Mouse (Mus musculus): ENCODE results near the gene Pttg1ip. TPM values are rescaled to one million over a fixed set of nuclear protein-coding genes. Genes with fewer than 3 reads are reported as not detected.
A peak's percentile ranks its signal among the peaks of the same experiment; 100 is the strongest.

The Pttg1ip gene
- polyA plus RNA-seq (2015; fragmentation: Nextera tagmentation; extraction: Ambion mirVana): 145 and 158 TPM in 2 replicates

DNA sequence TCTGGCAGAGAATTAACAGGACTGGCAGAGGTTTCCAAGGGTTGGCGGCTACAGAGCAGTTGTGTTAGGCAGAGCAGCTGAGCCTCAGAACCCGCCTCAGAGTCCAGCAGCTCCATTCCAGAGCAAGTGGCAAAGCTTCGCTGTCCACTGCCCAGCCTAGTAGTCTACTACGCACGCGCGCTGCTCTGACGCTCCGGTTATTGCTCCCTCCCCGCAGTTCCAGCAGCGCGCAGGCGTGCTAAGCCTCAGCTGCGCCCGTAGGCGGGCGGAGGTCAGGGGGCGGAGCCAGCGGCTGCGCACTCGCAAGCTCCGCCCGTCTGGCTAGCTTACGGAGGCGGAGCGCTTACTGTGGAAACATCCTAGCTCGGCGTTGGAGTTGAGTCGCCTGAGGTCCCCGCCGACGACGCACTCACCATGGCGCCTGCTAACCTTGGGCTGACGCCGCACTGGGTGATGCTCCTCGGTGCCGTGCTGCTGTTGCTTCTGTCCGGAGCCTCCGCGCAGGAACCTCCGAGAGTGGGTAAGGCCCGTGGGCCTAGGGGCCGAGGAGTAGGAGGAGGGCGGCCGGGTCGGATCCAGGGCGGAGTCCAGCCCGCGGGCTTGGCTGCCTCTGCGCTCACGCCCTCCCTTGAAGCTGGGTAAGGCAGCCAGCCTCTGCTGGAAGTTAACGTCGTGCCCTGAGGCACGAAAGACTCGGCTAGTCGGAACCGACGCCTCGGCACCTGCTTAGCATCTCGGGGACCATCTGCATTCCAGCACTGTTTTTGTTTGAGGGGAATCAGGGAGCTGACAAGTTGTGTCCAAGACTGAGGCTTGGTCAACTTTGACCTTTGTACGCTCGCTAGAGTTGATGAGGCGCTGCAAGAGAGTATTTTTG lies at the start of gene Pttg1ip:
TSS of gene Pttg1ip (plus strand) at position 313 of the 877 bp plus-strand sequence.
- peak; percentile 94 for ATAC-seq (ENCODE audit: insufficient number of reproducible peaks, low FRiP score, low TSS enrichment, low read depth)
- Histone ChIP-seq H3K4me3 (peak within 1 kb of the TSS; percentile 85), H3K27me3 (no peaks in the 10 kb centered on the region), H3K9ac (peak within 1 kb of the TSS; percentile 83), H3K9me3 (no peaks in the 10 kb centered on the region), H3K27ac (peak within 1 kb of the TSS; percentile 96), H3K4me2 (peak within 1 kb of the TSS; percentile 81), H3K4me1 (peaks cover 27% of the 10 kb centered on the region), H3K36me3 (peaks cover 8% of the 10 kb centered on the region; the same call in 1 of the 2 replicates)
- WGBS: under 1% methylated on average over 64 of the region's 64 CpGs

DNA sequence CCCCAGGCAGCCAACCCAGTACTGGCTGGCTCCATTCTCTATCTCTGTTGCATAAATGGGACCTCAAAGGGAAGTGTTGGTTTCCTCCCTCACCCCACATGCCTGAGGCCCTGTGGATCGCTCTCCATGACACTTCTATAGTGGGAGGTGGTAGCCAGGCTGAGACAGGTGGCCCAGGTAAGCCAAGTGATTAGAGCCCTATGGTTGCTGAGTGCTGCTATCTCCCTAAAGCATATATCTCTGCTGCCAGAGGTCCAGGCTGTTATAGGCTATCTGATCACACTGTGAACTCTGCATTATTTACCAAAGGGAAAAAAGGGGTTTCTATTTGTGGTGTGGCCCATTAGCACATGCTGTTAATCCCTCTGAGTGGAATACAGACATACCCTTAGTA lies 49.5 kb upstream of the Pttg1ip start:
- 79% methylated on average over 1 of the region's 1 CpGs for WGBS
- no peak for ATAC-seq (ENCODE audit: insufficient number of reproducible peaks, low FRiP score, low TSS enrichment, low read depth)
- H3K4me2 ChIP-seq: no peak overlapping the region

DNA sequence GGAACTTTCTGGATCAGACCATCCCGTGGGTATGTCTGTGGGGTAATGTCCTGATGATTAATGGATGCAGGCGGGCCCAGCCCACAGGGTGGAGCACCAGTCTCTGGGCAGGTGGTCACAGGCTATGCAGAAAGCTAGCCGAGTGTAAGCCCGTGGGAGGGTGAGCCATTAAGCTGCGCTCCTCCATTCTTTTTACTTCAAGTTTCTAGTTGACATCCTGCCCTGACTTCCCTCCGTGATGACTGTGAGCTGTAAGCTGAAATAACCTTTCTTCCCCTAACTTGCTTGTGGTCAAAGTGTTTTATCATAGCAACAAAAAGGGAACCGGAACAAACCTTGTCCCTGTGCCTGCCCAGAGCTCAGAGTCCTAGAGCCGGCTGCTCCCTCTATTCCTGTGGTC lies 44.8 kb upstream of the Pttg1ip start:
- Histone ChIP-seq H3K27me3 (no peaks in the 10 kb centered on the region), H3K4me2 (no peak overlapping the region), H3K36me3 (no peaks in the 10 kb centered on the region), H3K27ac (no peak overlapping the region), H3K4me1 (no peaks in the 10 kb centered on the region), H3K9me3 (no peaks in the 10 kb centered on the region), H3K9ac (no peak overlapping the region), H3K4me3 (no peak overlapping the region)
- no peak for ATAC-seq (ENCODE audit: insufficient number of reproducible peaks, low FRiP score, low TSS enrichment, low read depth)
- WGBS: 67% methylated on average over 8 of the region's 8 CpGs

More for the DNA sequence above, 49.5 kb upstream of the Pttg1ip start:
- H3K4me3 ChIP-seq: no peak overlapping the region
- H3K4me1 ChIP-seq: no peaks in the 10 kb centered on the region
- H3K36me3 ChIP-seq: no peaks in the 10 kb centered on the region
- H3K9me3 ChIP-seq: no peaks in the 10 kb centered on the region
- H3K27me3 ChIP-seq: no peaks in the 10 kb centered on the region
- H3K27ac ChIP-seq: no peak overlapping the region
- H3K9ac ChIP-seq: no peak overlapping the region

DNA sequence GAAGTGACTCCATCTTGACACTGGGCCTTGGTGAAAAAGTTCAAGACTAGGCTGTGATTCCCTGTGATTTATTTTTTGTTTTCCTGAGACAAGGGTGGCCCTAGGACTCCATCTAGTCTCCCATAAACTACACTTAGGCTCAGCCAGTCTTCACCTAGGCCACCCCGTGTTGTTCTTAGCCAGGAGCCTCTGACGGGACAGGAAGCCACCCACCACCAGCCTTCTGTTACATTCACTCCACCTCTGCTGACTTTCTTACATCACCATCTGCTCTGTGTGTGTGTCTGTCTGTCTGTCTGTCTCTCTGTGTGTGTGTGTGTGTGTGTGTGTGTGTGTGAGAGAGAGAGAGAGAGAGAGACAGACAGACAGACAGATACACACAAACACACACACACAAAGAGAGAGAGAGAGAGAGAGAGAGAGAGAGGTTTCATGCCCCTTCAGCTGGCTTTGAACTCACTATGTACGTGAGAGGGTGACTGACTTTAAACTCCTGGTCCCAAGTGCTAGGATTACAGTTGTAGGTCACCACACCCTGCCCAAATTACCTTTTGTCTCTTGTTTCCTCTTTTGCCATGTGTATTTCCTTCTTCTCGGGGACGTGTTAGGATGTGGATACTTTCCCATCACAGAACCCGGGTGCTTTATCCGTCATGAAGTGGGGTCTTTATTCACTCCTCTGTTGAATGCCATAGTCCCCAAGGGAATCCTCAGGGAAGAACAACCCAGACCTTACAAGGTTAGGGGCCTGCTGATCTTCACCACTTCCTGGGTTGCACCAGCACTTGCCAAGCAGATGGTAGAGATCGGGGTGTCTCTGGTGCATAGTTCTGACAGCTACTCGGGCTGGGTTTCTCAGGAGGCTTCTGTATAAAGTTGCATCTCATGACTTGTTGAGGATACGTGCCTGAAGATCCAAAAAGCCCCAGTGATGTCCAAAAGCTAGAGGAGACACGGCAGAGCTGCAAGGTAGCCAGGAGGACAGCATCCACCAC lies 44.0 kb upstream of the Pttg1ip start:
- 83% methylated on average over 11 of the region's 11 CpGs for WGBS
- no peak for ATAC-seq (ENCODE audit: insufficient number of reproducible peaks, low FRiP score, low TSS enrichment, low read depth)
- Histone ChIP-seq H3K36me3 (no peaks in the 10 kb centered on the region), H3K27ac (no peak overlapping the region), H3K9ac (no peak overlapping the region), H3K9me3 (no peaks in the 10 kb centered on the region), H3K4me1 (no peaks in the 10 kb centered on the region), H3K4me3 (no peak overlapping the region), H3K4me2 (no peak overlapping the region), H3K27me3 (no peaks in the 10 kb centered on the region)

DNA sequence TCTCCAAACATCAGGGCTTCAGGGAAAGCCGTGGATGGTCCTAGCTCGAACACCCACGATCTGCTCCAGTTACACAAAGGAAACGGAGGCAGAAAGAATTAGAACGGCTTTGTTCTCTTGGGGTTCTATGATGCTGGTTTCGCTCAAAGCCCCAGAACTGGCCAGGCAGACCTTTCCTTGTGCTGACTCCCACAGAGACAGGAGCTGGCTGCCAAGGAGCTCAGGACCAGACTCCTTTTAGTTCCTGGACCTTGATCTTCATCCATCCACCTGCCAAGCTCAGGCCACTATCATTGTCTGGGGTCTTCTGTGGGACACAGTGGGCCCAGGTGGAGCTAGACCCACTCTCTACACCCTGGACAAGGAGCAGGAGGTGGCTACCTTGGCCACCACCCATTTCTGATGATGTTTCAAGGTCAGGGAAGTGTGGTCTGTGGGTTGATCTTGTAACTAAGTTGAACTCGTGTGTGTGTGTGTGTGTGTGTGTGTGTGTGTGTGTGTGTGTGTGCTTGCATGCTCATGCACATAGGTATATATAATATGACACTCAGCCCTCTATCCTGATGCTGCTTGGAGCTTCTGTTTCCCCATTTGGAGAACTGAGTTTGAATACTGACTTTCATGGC lies 42.1 kb upstream of the Pttg1ip start:
- H3K4me2 ChIP-seq: no peak overlapping the region
- no peaks in the 10 kb centered on the region for H3K27me3 ChIP-seq
- H3K4me3 ChIP-seq: no peak overlapping the region
- ATAC-seq (ENCODE audit: insufficient number of reproducible peaks, low FRiP score, low TSS enrichment, low read depth): no peak
- no peaks in the 10 kb centered on the region for H3K4me1 ChIP-seq
- H3K36me3 ChIP-seq: no peaks in the 10 kb centered on the region
- H3K27ac ChIP-seq: no peak overlapping the region
- H3K9ac ChIP-seq: no peak overlapping the region
- WGBS: 83% methylated on average over 7 of the region's 7 CpGs
- H3K9me3 ChIP-seq: no peaks in the 10 kb centered on the region

DNA sequence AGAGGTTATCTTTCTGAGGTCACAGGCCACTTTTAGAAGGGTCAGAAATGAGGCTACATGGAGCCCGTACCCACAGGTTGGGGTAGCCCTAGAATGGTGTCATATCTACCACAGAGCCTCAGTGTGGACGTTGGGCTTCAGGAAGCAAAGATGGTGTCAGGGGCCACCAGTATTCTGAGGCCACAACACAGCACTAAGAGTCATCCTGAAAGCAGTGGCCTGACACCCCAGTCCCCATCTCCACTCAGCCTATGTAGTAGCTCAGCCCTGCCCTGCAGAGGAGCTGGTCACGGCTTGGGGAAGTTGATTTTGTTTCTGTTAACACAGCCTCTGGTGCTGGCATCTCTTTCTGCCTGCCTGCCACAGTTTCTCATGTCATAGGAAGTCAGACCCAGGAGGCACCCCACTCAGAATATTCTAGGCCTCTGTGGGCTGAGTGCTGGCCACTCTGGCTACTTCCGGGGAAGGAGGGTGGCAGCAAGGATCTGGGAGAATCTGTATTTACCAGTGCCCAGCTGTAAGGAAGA lies 40.9 kb upstream of the Pttg1ip start:
- ATAC-seq (ENCODE audit: insufficient number of reproducible peaks, low FRiP score, low TSS enrichment, low read depth): no peak
- WGBS: 77% methylated on average over 4 of the region's 4 CpGs
- H3K4me1 ChIP-seq: no peaks in the 10 kb centered on the region
- H3K9me3 ChIP-seq: no peaks in the 10 kb centered on the region
- no peaks in the 10 kb centered on the region for H3K27me3 ChIP-seq
- H3K27ac ChIP-seq: no peak overlapping the region
- no peak overlapping the region for H3K4me3 ChIP-seq
- H3K4me2 ChIP-seq: no peak overlapping the region
- no peak overlapping the region for H3K9ac ChIP-seq
- no peaks in the 10 kb centered on the region for H3K36me3 ChIP-seq

DNA sequence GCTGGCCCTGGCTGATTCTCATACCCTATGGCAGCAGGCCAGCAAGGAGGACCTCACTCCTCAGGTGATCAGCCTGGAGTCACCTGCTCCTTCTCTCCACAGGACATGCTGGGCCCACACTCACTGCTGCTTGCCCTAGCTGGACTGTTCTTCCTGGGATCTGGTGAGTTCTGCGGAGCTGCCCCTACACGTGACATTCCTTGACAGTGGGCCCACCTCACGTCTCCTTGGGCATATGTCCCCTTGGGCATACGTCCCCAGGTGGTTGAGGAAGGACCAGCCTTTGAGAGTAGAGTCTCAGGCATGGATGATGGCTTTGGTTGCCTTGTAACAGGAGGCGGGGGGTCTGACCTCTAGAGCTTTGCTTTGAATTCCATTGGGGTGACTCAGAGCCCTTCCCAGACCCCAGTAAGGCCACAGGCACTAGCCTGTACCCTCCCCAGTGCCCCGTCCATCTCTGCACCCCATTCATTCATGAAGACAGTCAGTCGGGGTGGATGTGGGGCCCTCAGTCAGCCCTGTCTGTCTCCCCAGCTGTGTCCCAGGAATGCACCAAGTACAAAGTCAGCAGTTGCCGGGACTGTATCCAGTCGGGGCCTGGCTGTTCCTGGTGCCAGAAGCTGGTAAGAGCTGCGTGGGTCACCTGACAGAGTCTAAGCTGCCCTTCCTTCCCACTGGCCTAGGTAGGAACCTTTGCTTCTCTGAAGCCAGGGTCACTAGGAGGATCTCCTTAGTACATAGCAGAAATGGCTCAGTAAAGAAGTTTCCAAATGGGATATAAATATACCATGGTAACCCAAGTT lies 39.5 kb upstream of the Pttg1ip start:
- Histone ChIP-seq H3K4me3 (no peak overlapping the region), H3K36me3 (no peaks in the 10 kb centered on the region), H3K27me3 (no peaks in the 10 kb centered on the region), H3K4me1 (no peaks in the 10 kb centered on the region), H3K4me2 (no peak overlapping the region), H3K9me3 (no peaks in the 10 kb centered on the region), H3K9ac (no peak overlapping the region), H3K27ac (no peak overlapping the region)
- 73% methylated on average over 10 of the region's 10 CpGs for WGBS
- ATAC-seq (ENCODE audit: insufficient number of reproducible peaks, low FRiP score, low TSS enrichment, low read depth): no peak

DNA sequence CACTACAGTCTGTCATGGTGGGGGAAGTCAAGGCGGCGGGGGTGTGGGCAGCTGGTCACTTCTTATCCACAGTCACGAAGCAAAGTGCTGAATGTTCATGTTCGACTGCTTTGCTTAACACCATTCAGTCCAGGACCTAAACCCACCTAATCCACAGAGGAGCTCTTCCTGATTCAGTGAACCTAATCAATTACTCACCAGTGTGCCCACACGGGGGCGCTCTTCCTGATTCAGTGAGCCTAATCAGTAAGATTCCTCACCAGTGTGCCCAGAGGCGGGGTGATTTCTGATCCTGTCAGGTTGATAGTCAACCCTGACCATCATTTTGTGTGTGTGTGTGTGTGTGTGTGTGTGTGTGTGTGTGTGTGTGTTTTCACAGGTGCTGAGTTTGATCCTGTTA lies 38.3 kb upstream of the Pttg1ip start:
- H3K4me3 ChIP-seq: no peak overlapping the region
- H3K36me3 ChIP-seq: no peaks in the 10 kb centered on the region
- no peak overlapping the region for H3K27ac ChIP-seq
- ATAC-seq (ENCODE audit: insufficient number of reproducible peaks, low FRiP score, low TSS enrichment, low read depth): no peak
- no peaks in the 10 kb centered on the region for H3K27me3 ChIP-seq
- H3K9ac ChIP-seq: no peak overlapping the region
- H3K4me1 ChIP-seq: no peaks in the 10 kb centered on the region
- 55% methylated on average over 7 of the region's 7 CpGs for WGBS
- no peaks in the 10 kb centered on the region for H3K9me3 ChIP-seq
- H3K4me2 ChIP-seq: no peak overlapping the region

DNA sequence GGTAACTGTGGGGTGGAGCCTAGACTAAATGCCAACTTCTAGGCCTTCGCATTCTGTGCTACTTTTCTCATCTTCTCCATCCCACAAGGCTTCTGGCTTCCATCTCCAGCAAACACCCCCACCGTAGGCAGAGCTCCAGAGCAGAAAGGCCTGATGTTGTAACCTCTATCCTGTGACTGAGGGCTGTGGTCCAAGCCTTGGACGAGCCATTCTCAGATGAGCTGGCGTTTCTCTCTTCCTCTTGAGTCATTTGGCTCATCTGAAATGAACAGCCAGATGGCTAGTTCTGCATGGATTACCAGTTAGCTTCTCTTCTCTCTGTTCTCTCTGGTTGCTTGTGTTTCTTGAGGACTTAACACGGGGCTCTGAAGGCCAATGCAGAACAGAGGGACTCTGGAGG lies 36.6 kb upstream of the Pttg1ip start:
- Histone ChIP-seq H3K4me2 (no peak overlapping the region), H3K9me3 (no peaks in the 10 kb centered on the region), H3K36me3 (no peaks in the 10 kb centered on the region), H3K9ac (no peak overlapping the region), H3K27me3 (no peaks in the 10 kb centered on the region), H3K27ac (no peak overlapping the region), H3K4me1 (no peaks in the 10 kb centered on the region), H3K4me3 (no peak overlapping the region)
- ATAC-seq (ENCODE audit: insufficient number of reproducible peaks, low FRiP score, low TSS enrichment, low read depth): no peak
- WGBS: 72% methylated on average over 5 of the region's 5 CpGs

DNA sequence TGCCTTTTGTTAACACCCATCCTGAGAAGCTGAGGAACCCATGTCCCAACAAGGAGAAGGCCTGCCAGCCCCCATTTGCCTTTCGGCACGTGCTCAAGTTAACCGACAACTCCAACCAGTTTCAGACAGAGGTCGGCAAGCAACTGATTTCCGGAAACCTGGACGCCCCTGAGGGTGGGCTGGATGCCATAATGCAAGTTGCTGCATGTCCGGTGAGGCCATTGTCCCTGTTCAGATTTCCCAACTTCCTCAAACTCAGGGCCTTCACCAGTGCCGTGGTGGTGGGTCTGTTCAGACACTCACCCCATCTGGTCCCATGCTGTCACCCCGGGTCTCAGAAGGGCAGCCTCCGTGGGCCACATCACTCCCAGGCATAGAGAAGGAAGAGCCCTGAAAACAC lies 32.9 kb upstream of the Pttg1ip start:
- WGBS: 69% methylated on average over 10 of the region's 10 CpGs

DNA sequence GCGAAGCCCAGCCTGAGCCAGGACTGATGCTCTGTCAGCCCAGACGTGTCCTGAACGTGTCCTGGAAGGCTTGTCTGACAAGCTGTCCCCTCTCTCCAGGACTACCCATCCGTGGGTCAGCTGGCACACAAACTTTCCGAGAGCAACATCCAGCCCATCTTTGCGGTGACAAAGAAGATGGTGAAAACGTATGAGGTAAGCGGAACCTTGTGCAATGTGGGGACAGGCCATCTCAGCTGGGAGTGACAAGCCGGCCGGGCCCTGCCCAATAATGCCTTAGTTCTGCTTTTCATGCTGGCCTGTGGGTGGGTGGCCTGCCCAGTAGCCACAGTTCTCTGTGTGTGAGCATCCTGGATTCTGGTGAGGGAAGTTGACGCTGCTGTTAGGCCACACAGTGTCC lies 30.6 kb upstream of the Pttg1ip start:
- H3K9me3 ChIP-seq: no peaks in the 10 kb centered on the region
- H3K36me3 ChIP-seq: no peaks in the 10 kb centered on the region
- no peaks in the 10 kb centered on the region for H3K4me1 ChIP-seq
- no peaks in the 10 kb centered on the region for H3K27me3 ChIP-seq
- no peak overlapping the region for H3K9ac ChIP-seq
- no peak overlapping the region for H3K4me3 ChIP-seq
- H3K27ac ChIP-seq: no peak overlapping the region
- H3K4me2 ChIP-seq: no peak overlapping the region
- ATAC-seq (ENCODE audit: insufficient number of reproducible peaks, low FRiP score, low TSS enrichment, low read depth): no peak
- WGBS: 71% methylated on average over 11 of the region's 11 CpGs

More for the DNA sequence above, 32.9 kb upstream of the Pttg1ip start:
- no peaks in the 10 kb centered on the region for H3K4me1 ChIP-seq
- no peak overlapping the region for H3K4me3 ChIP-seq
- H3K9me3 ChIP-seq: no peaks in the 10 kb centered on the region
- H3K36me3 ChIP-seq: no peaks in the 10 kb centered on the region
- H3K27me3 ChIP-seq: no peaks in the 10 kb centered on the region
- H3K27ac ChIP-seq: no peak overlapping the region
- no peak overlapping the region for H3K4me2 ChIP-seq
- ATAC-seq (ENCODE audit: insufficient number of reproducible peaks, low FRiP score, low TSS enrichment, low read depth): no peak
- H3K9ac ChIP-seq: no peak overlapping the region
